Mouse (Mus musculus) retina, adult 2 months (tissue): ENCODE data around the gene Cep152.

Source experiments
- DNase-seq: peaks from one replicate; pipeline ENCODE4 v3.0.0-alpha.2; 2012; ENCODE audit warnings: low read depth, low spot score

Gene Cep152

GRCm38 (mm10) chr2:125558634-125559589 lies 66.0 kb downstream of the Cep152 start:
- no peak for DNase-seq

DNA sequence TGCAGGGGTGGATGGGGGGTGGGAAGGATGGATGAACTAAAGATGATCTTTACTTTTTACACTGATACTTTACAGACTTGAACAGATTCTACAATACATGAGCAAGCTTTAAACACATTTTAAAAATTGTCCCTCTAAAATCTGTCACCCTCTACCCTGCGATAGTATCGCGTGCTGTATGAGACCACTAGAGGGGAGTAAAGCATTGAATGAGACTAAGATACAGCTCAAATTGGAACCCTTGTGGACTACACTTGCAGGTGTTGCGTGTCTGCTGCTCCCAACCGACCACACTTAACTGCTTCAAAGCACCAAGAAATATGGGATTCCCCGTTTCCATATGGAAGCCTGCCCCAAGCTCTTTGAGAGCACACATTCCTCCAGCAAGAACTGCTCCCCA lies 69.1 kb downstream of the Cep152 start:
- no peak for DNase-seq

- no peak for DNase-seq
These were observed 75.9 kb downstream of the Cep152 start for GRCm38 (mm10) chr2:125548806-125549578.

GRCm38 (mm10) chr2:125544986-125545385 lies 79.9 kb downstream of the Cep152 start:
- no peak for DNase-seq

DNA sequence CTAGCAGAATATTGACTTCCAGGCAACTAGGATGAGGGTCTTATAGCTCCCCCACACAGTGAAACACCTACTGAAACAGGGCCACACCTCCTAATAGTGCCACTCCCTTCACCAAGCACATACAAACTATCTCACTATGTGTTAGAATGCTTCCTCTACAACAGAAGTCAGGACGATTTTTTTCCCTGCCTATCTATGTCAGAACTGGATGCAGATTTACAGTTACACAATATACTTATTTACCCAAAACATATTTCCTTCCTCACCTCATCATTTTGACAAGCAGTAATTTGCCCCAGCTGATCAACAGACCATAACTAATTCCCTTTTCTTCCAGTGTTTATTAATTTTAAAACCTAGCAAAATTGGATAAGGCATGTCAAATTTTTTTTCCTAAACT lies 81.3 kb downstream of the Cep152 start:
- no peak for DNase-seq

- no peak for DNase-seq
These were observed 83.5 kb downstream of the Cep152 start for GRCm38 (mm10) chr2:125541451-125541850.

- DNase-seq: no peak
These were observed 84.3 kb downstream of the Cep152 start for GRCm38 (mm10) chr2:125540579-125540978.

DNA sequence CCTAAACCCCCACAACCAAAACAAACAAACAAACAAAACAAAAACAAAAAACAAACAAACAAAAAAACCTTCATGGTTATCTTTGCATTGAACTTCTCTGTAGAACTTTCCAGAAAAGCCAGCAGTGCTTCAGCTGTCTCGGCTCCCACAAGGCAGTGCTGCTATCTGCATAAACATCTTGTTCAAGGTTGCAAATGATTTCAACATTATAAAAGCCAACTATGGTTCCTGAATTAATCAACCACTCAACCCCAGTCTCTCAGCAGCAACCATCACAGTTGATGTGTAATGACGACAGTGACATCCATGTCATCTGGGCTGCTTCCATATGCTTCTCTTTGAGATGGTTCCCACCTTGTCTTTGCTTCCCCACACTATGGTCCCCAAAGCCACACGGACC lies 85.3 kb downstream of the Cep152 start:
- DNase-seq: no peak

GRCm38 (mm10) chr2:125530665-125531064 lies 94.2 kb downstream of the Cep152 start:
- no peak for DNase-seq

- DNase-seq: no peak
These were observed 98.3 kb downstream of the Cep152 start for GRCm38 (mm10) chr2:125526566-125526965.

DNA sequence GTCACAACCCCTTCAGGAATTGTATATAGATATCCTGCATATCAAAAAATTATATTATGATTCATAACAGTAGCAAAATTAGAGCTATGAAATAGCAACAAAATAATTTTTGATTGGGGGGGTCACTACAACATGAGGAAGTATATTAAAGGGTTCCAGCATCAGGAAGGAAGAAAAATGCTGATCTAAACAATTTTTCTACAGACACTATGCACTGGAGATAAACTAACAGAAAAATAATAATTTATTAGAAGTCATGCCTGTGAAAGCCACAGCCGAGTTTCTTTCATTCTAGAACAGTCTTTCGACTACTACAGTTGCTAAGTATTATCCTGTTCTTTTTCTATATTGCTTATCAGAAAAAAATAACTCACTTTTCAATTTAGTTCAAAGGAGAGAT lies 99.4 kb downstream of the Cep152 start:
- no peak for DNase-seq

GRCm38 (mm10) chr2:125516594-125516993 lies 108.3 kb downstream of the Cep152 start:
- DNase-seq: no peak

DNA sequence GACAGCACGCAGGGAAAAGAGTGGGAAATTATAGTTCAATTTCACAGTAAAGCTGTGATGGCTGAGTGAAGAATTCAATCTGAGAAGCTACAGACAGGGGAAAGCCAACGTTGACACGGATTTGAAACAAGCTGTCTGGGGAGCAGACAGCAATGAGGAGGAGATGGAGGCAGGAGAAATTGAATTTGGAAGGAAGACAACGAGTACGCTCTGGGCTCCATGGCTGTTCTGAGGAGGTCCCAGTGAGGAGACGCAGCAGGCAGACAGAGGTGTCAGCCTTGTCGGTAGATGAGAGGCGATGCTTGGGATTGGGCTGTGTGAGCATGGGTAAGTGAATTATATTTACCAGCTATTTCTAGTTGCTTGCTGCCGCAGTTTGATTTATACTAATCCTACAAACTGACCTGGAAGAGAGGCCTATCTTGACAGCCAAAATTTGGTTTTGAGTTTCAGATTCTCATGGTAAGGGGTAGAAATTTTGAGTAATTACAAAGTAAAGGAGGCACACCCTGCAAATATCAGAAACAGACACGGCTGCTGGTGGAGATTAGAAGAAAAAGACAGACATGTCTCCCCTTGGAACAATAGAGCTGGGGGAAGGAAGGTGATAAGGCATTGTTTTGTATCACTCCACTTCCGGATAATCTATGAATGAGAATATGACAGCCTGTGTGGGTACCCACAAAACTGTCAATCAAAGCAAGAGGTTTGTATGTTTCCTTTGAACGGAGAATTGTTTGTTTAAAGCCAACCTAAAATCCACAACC lies 109.4 kb downstream of the Cep152 start:
- DNase-seq: no peak

DNA sequence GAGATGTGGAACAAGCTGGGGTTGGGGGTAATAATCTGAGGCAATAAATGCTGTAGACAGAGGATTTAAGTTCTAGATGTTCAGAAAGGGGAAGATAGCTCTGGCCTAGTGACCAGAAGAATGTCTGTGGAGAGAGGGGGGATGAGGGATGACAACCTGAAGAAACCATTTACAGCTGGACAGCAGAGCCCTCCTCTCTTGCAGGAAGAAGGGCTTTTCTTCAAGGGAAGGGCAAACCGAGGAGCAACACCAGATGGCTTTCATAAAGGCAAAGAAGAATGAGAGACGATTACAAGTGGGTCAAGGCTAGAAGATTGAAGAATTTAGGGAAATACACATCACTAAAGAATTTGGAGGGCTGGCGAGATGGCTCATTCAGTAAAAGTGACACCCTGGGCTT lies 110.5 kb downstream of the Cep152 start:
- no peak for DNase-seq
